ENCODE assay signal across 11 mouse cellular contexts in the genomic region with DNA sequence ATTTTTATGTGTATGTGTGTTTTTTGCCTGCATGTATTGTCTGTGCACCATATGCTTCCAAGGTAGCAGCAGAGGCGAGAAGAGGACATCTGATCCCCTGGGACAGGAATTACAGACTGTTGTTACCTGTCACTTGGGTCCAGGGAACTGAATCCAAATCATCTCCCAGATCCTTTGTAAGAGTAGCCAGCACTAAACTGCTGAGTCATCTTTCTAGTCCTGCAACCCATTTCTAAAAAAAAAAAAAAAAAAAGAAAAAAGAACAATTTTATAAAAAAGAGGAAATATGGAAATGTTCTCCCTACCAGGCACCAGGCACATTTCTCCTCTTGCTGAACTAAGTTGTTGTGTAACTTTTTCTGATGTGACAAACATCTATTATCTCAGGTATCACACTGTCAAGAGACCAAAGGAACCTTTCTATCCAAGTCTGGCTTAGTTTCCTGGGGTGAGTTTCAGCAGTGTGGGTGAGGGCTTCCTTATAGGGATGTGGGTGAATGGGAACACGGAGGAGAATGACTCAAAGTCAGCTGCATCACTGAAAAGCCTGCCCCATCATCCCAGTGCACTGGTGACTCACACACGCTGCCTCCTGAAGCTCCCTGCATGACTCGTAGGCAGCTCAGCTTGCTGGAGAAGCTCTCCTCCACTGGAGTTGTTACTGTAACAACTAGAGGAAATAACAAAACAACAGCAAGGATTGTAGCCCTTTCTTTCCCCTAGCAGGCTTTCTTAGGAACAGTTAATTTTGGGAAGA. TPM values are rescaled to one million over a fixed set of nuclear protein-coding genes. Genes with fewer than 3 reads are reported as not detected.
A peak's percentile ranks its signal among the peaks of the same experiment; 100 is the strongest.
DNase-seq lines count a peak whose midpoint lies in the region; TF ChIP-seq lines count a peak whose summit lies in the region.
"Had no signal": no experiment of that assay in that cellular context is flagged by ENCODE, and none has a peak within 500 bp of the region (broad histone marks: within the 10 kb centered on the region; RNA-seq: fewer than 3 reads in every experiment).

No protein-coding gene starts in this region.

- no peak for TF ChIP-seq CTCF in C2C12 (IDR thresholded peaks at IDR 0.05; ENCODE audit: control insufficient read depth, insufficient read depth, insufficient read length)
- no peak for TF ChIP-seq CTCF in left cerebral cortex, adult 2 months (IDR thresholded peaks at IDR 0.05)

- H3K4me3 ChIP-seq in C2C12 (ENCODE audit: insufficient read depth, poor library complexity, severe bottlenecking) = no peak overlapping the region
- H3K4me3 ChIP-seq in left cerebral cortex, adult 2 months = no peak overlapping the region
- H3K4me3 ChIP-seq: embryonic facial prominence, embryonic 12.5 days had no signal

- H3K27me3 ChIP-seq in C2C12 (ENCODE audit: control insufficient read depth, insufficient read depth, insufficient read length) = no peaks in the 10 kb centered on the region
- H3K27me3 ChIP-seq: embryonic facial prominence, embryonic 12.5 days had no signal

- H3K36me3 ChIP-seq in C2C12 (ENCODE audit: control insufficient read depth, insufficient read depth) = no peaks in the 10 kb centered on the region
- H3K36me3 ChIP-seq: embryonic facial prominence, embryonic 12.5 days had no signal

- DNase-seq in layer of hippocampus, adult 18-20 months (ENCODE audit: low spot score in 2 of 2) = peak; percentile 19 to 41
- no peak for DNase-seq in layer of hippocampus, adult 9-10 months (ENCODE audit: low spot score)
- peak; percentile 82 for DNase-seq in R1 (ENCODE audit: low read depth, low spot score)
- DNase-seq in left cerebral cortex, adult 2 months (ENCODE audit: extremely low spot score in 1 of 2, low spot score in 2 of 2) = peak; percentile 32 to 61
- DNase-seq in B cell, adult 2 months = no peak
- DNase-seq in embryo, embryonic 11 days = no peak
- DNase-seq in thymus, postnatal 25 days = no peak
- DNase-seq: cerebellum, adult 11 months; lung, adult 2 months had no signal

- peak overlapping the region; percentile 53; the same call in 1 of the 2 replicates for H3K27ac ChIP-seq in left cerebral cortex, adult 2 months
- H3K27ac ChIP-seq: embryonic facial prominence, embryonic 12.5 days had no signal

- intact Hi-C loops in left cerebral cortex, adult 2 months (cut with DNase I) = no loop called here

- no peaks in the 10 kb centered on the region for H3K79me2 ChIP-seq in C2C12 (ENCODE audit: control insufficient read depth, insufficient read depth)

- H3ac ChIP-seq in C2C12 (ENCODE audit: control insufficient read depth, insufficient read length, low read depth) = no peak overlapping the region

- no peaks in the 10 kb centered on the region for H3K79me3 ChIP-seq in C2C12 (ENCODE audit: low read depth)

TF ChIP-seq in C2C12, 6 proteins besides CTCF, POLR2A, EP300 and RAD21:
- TF ChIP-seq USF1 (IDR thresholded peaks at IDR 0.05; ENCODE audit: low read depth) (no peak), FOSL1 (IDR thresholded peaks at IDR 0.05; ENCODE audit: insufficient read depth, low read length, poor library complexity, severe bottlenecking) (peak; percentile 82), MAX (IDR thresholded peaks at IDR 0.05) (no peak), MYOD1 (IDR thresholded peaks at IDR 0.05; ENCODE audit: control insufficient read depth, insufficient read length, low read depth) (peak; percentile 25), CEBPB (IDR thresholded peaks at IDR 0.05; ENCODE audit: low read depth) (no peak), MYOG (IDR thresholded peaks at IDR 0.05; ENCODE audit: control insufficient read depth, extremely low read depth, insufficient read length) (no peak)

RNA-seq across cellular contexts. Expression of a gene that starts 27.3 kb away (rescaled TPM):
- 100 to 1,000 TPM; 113 to 118 TPM for total RNA-seq in layer of hippocampus, adult 18-20 months (2021)
- 30.9 TPM for polyA plus RNA-seq in C2C12 (2012; fragmentation: generic; extraction: Trizol)
- total RNA-seq in left cerebral cortex, adult 2 months (2021) = 100 to 1,000 TPM; 132 to 136 TPM

Comparison
In these comparisons a context has a peak if more than half of its experiments do, and no peak if none do; other contexts are left out.
1. DNase-seq: peak in layer of hippocampus, adult 18-20 months (2 of 2), R1 (single experiment) and left cerebral cortex, adult 2 months (2 of 2); none in layer of hippocampus, adult 9-10 months (single experiment), B cell, adult 2 months (0 of 2), embryo, embryonic 11 days (single experiment) and thymus, postnatal 25 days (single experiment).